14 mouse cellular contexts compared by ENCODE assay signal in genomic region chr12:75952011-75952410, GRCm38 (mm10).
DNase-seq lines count a peak whose midpoint lies in the region; ATAC-seq and TF ChIP-seq lines count a peak whose summit lies in the region.
"Had no signal": no experiment of that assay in that cellular context is flagged by ENCODE, and none has a peak within 500 bp of the region (broad histone marks: within the 10 kb centered on the region; RNA-seq: fewer than 3 reads in every experiment).

No protein-coding gene starts in this region.

- ATAC-seq in lung, embryonic 14.5 days (ENCODE audit: insufficient read depth) = no peak
- ATAC-seq: forebrain, embryonic 15.5 days had no signal

- no peaks in the 10 kb centered on the region for H3K9me3 ChIP-seq in lung, embryonic 14.5 days (ENCODE audit: low read depth, low read length)
- H3K9me3 ChIP-seq in E14TG2a.4 (ENCODE audit: low read length) = no peaks in the 10 kb centered on the region
- H3K9me3 ChIP-seq: forebrain, embryonic 15.5 days; limb, embryonic 13.5 days; liver, embryonic 13.5 days had no signal

- intact Hi-C loops in heart, adult 2 months (cut with DNase I) = loop anchor here (10.0 kb wide), 1 partner anchor 167 kb away; no protein-coding TSS in a partner anchor
- intact Hi-C loops in heart, postnatal 36 days (cut with DNase I) = loop anchor here (5.0 kb wide), 1 partner anchor 165 kb away; no protein-coding TSS in a partner anchor

- H3K4me1 ChIP-seq in heart, adult 2 months (ENCODE audit: control insufficient read depth, insufficient read depth, low read length) = no peaks in the 10 kb centered on the region
- no peaks in the 10 kb centered on the region for H3K4me1 ChIP-seq in lung, embryonic 14.5 days (ENCODE audit: insufficient read depth)
- no peaks in the 10 kb centered on the region for H3K4me1 ChIP-seq in E14TG2a.4 (replicated peaks; ENCODE audit: low read depth, low read length)
- H3K4me1 ChIP-seq: forebrain, embryonic 15.5 days; limb, embryonic 13.5 days; liver, embryonic 13.5 days had no signal

- H3K36me3 ChIP-seq in heart, adult 2 months (ENCODE audit: control insufficient read depth, insufficient read depth, low read length) = no peaks in the 10 kb centered on the region
- H3K36me3 ChIP-seq in lung, embryonic 14.5 days (ENCODE audit: insufficient read depth) = peaks cover 19% of the 10 kb centered on the region
- no peaks in the 10 kb centered on the region for H3K36me3 ChIP-seq in E14TG2a.4 (ENCODE audit: insufficient read depth, low read length)
- H3K36me3 ChIP-seq: liver, embryonic 13.5 days had no signal

- 0 out of 2 replicates have a peak, but pooled peaks have one; percentile 6 for TF ChIP-seq CTCF in heart, adult 2 months (IDR thresholded peaks at IDR 0.05)
- TF ChIP-seq CTCF in lung, embryonic 14.5 days (IDR thresholded peaks at IDR 0.05; ENCODE audit: low read depth) = peak; percentile 30
- peak; percentile 53 for TF ChIP-seq CTCF in E14TG2a.4 (conservative IDR thresholded peaks at IDR 0.05; ENCODE audit: low read length)

- H3K9ac ChIP-seq in heart, adult 2 months (ENCODE audit: low read depth, low read length) = no peak overlapping the region
- H3K9ac ChIP-seq in lung, embryonic 14.5 days = no peak overlapping the region
- H3K9ac ChIP-seq: forebrain, embryonic 15.5 days; hindbrain, embryonic 14.5 days; limb, embryonic 13.5 days; liver, embryonic 13.5 days had no signal

- WGBS in heart, adult 2 months = 97% methylated on average over 1 of the region's 1 CpGs
- 93% methylated on average over 1 of the region's 1 CpGs for WGBS in lung, embryonic 14.5 days

- no peaks in the 10 kb centered on the region for H3K27me3 ChIP-seq in heart, adult 2 months (ENCODE audit: control insufficient read depth, insufficient read depth, low read length)
- H3K27me3 ChIP-seq in lung, embryonic 14.5 days (ENCODE audit: insufficient read depth, low read length) = no peaks in the 10 kb centered on the region
- H3K27me3 ChIP-seq in E14TG2a.4 (ENCODE audit: insufficient read depth, low read length) = no peaks in the 10 kb centered on the region
- H3K27me3 ChIP-seq: forebrain, embryonic 15.5 days; limb, embryonic 13.5 days; liver, embryonic 13.5 days had no signal

- TF ChIP-seq POLR2A in heart, adult 2 months (IDR thresholded peaks at IDR 0.05; ENCODE audit: insufficient read depth, low read depth, low read length) = no peak

- no peaks in the 10 kb centered on the region for H3K79me2 ChIP-seq in heart, adult 2 months (replicated peaks; ENCODE audit: control insufficient read depth, insufficient read depth, low read length)

- H3K27ac ChIP-seq in heart, adult 2 months = no peak overlapping the region
- no peak overlapping the region for H3K27ac ChIP-seq in lung, embryonic 14.5 days (ENCODE audit: low read depth)
- H3K27ac ChIP-seq: hindbrain, embryonic 14.5 days; limb, embryonic 13.5 days; liver, embryonic 13.5 days had no signal

- no peak overlapping the region for H3K4me3 ChIP-seq in heart, adult 2 months
- H3K4me3 ChIP-seq in lung, embryonic 14.5 days (ENCODE audit: low read depth, low read length) = no peak overlapping the region
- H3K4me3 ChIP-seq in E14TG2a.4 (replicated peaks; ENCODE audit: low read length) = no peak overlapping the region
- H3K4me3 ChIP-seq: forebrain, embryonic 15.5 days; limb, embryonic 13.5 days; liver, embryonic 13.5 days had no signal

- no peak overlapping the region for H3K4me2 ChIP-seq in lung, embryonic 14.5 days
- H3K4me2 ChIP-seq: forebrain, embryonic 15.5 days; heart, embryonic 11.5 days; hindbrain, embryonic 14.5 days; limb, embryonic 13.5 days; liver, embryonic 13.5 days had no signal

- no peak for TF ChIP-seq EP300 in heart, adult 2 months (IDR thresholded peaks at IDR 0.05; ENCODE audit: insufficient read depth, low read depth, low read length)

- no peak for DNase-seq in heart, adult 2 months
- no peak for DNase-seq in heart, postnatal 36 days
- DNase-seq in lung, embryonic 14.5 days = peak; percentile 24
- DNase-seq in lung, postnatal 10 days = no peak
- peak; percentile 10 for DNase-seq in mesoderm, embryonic 11.5 days (ENCODE audit: low read depth, low spot score)
- DNase-seq in adrenal gland, adult (ENCODE audit: inconsistent age in 2 of 2, low spot score in 1 of 2) = no peak
- no peak for DNase-seq in adrenal gland, adult 8-10 months
- DNase-seq: cerebellum, adult 11-12 months; liver, embryonic 13.5 days had no signal

Comparison
In these comparisons a context has a peak if more than half of its experiments do, and no peak if none do; other contexts are left out.
1. DNase-seq: peak in lung, embryonic 14.5 days (single experiment) and mesoderm, embryonic 11.5 days (single experiment); none in heart, adult 2 months (0 of 2), heart, postnatal 36 days (0 of 2), lung, postnatal 10 days (single experiment), adrenal gland, adult (0 of 2) and adrenal gland, adult 8-10 months (single experiment).
2. Peak in every context shown above with its lines, with median percentiles within 50 percentile points of each other: CTCF ChIP-seq.